Mouse (Mus musculus) brain, embryonic 14.5 days (tissue): ENCODE data around the gene Olfr1145.

Experiments
- CTCF ChIP-seq: fragments of 200-500 bp; IDR thresholded peaks from 2 replicates; pipeline ENCODE4 v1.5.1; 2012; ENCODE audit warnings: inconsistent platforms, mild to moderate bottlenecking, moderate library complexity, borderline replicate concordance; ENCODE audit not compliant: insufficient read depth, insufficient read length; ENCODE audit errors: extremely low read depth
- POLR2A ChIP-seq: fragments of 200-500 bp; IDR thresholded peaks from 2 replicates; pipeline ENCODE4 v1.6.1; 2012; ENCODE audit warnings: mild to moderate bottlenecking, inconsistent platforms, borderline replicate concordance; ENCODE audit not compliant: poor library complexity, insufficient read depth, insufficient read length, severe bottlenecking; ENCODE audit errors: extremely low read depth

- no peak for TF ChIP-seq CTCF
- no peak for TF ChIP-seq POLR2A
These were observed 9.3 kb upstream of the Olfr1145 start, which contains the start of gene Olfr1143 for GRCm38 (mm10) chr2:87800292-87800691.
